Mouse (Mus musculus) c-Kit-positive CD71-negative TER-119-negative erythroid progenitor cells, embryonic 14.5 days (primary cell): ENCODE results near the gene Ypel2.

Experiments
- DNase-seq: peaks from one replicate; pipeline ENCODE4 v3.0.0-alpha.2; 2013; ENCODE audit warnings: low read depth

The Ypel2 gene

GRCm38 (mm10) chr11:86994791-86995624, 1.5 kb upstream of the Ypel2 start:
- no peak for DNase-seq

- no peak for DNase-seq
Observed at GRCm38 (mm10) chr11:86994330-86994729, 823 bp upstream of the Ypel2 start.

- no peak for DNase-seq
Observed at GRCm38 (mm10) chr11:86992461-86992988, 982 bp downstream of the Ypel2 start.

- DNase-seq = no peak
Observed at GRCm38 (mm10) chr11:86991241-86991640, 2.3 kb downstream of the Ypel2 start.

- DNase-seq = no peak
Observed at GRCm38 (mm10) chr11:86990309-86990708, 3.2 kb downstream of the Ypel2 start.

GRCm38 (mm10) chr11:86984990-86985389, 8.5 kb downstream of the Ypel2 start:
- DNase-seq = no peak

GRCm38 (mm10) chr11:86983056-86983455, 10.5 kb downstream of the Ypel2 start:
- DNase-seq = no peak

- DNase-seq = no peak
Observed at GRCm38 (mm10) chr11:86981229-86981791, 12.2 kb downstream of the Ypel2 start.

GRCm38 (mm10) chr11:86980526-86980925, 13.0 kb downstream of the Ypel2 start:
- no peak for DNase-seq

GRCm38 (mm10) chr11:86979799-86980198, 13.7 kb downstream of the Ypel2 start:
- no peak for DNase-seq

GRCm38 (mm10) chr11:86977242-86977641, 16.3 kb downstream of the Ypel2 start:
- no peak for DNase-seq

- DNase-seq = no peak
Observed at GRCm38 (mm10) chr11:86974401-86974800, 19.1 kb downstream of the Ypel2 start.

GRCm38 (mm10) chr11:86973255-86973654, 20.3 kb downstream of the Ypel2 start:
- no peak for DNase-seq

GRCm38 (mm10) chr11:86971057-86971753, 22.3 kb downstream of the Ypel2 start:
- DNase-seq = no peak

GRCm38 (mm10) chr11:86969041-86969821, 24.3 kb downstream of the Ypel2 start:
- DNase-seq = no peak

- DNase-seq = no peak
Observed at GRCm38 (mm10) chr11:86967506-86967905, 26.0 kb downstream of the Ypel2 start.

- no peak for DNase-seq
Observed at GRCm38 (mm10) chr11:86966696-86967095, 26.8 kb downstream of the Ypel2 start.

GRCm38 (mm10) chr11:86965079-86965478, 28.4 kb downstream of the Ypel2 start:
- no peak for DNase-seq

GRCm38 (mm10) chr11:86963698-86964097, 29.8 kb downstream of the Ypel2 start:
- no peak for DNase-seq

GRCm38 (mm10) chr11:86963027-86963426, 30.5 kb downstream of the Ypel2 start:
- DNase-seq = no peak

- DNase-seq = no peak
Observed at GRCm38 (mm10) chr11:86962362-86962761, 31.1 kb downstream of the Ypel2 start.
